Mouse (Mus musculus): Measurements from ENCODE around the gene Blnk. TPM values are rescaled to one million over a fixed set of nuclear protein-coding genes. Genes with fewer than 3 reads are reported as not detected.

Gene Blnk
- polyA plus RNA-seq, 1 experiment = 6.0 TPM

GRCm38 (mm10) chr19:40964936-40965850 lies 29.1 kb downstream of the Blnk start:
- no peaks in the 10 kb centered on the region for H3K36me3 ChIP-seq (ENCODE audit: control insufficient read depth, insufficient read depth, low read length, poor library complexity, severe bottlenecking)
- H3K4me3 ChIP-seq (ENCODE audit: low read depth, low read length) = no peak overlapping the region
- H3K4me1 ChIP-seq (ENCODE audit: control insufficient read depth, insufficient read depth, low read length) = peaks cover 5% of the 10 kb centered on the region
- H3K9me3 ChIP-seq (replicated peaks; ENCODE audit: control insufficient read depth, insufficient read depth, low read length, poor library complexity, severe bottlenecking) = no peaks in the 10 kb centered on the region
- H3K27me3 ChIP-seq (ENCODE audit: control insufficient read depth, insufficient read depth, low read length, poor library complexity, severe bottlenecking) = no peaks in the 10 kb centered on the region
- H3K27ac ChIP-seq (ENCODE audit: insufficient read depth, low read length) = no peak overlapping the region
- TF ChIP-seq EP300 (IDR thresholded peaks at IDR 0.05; ENCODE audit: insufficient read depth, low read depth, low read length) (no peak), CTCF (IDR thresholded peaks at IDR 0.05; ENCODE audit: low read depth, low read length) (no peak), POLR2A (IDR thresholded peaks at IDR 0.05; ENCODE audit: insufficient read depth, low read length) (no peak)
- H3K9ac ChIP-seq (ENCODE audit: low read depth, poor library complexity, severe bottlenecking) = no peak overlapping the region

GRCm38 (mm10) chr19:40964367-40964891 lies 29.9 kb downstream of the Blnk start:
- peaks cover 7% of the 10 kb centered on the region for H3K4me1 ChIP-seq (ENCODE audit: control insufficient read depth, insufficient read depth, low read length)
- no peaks in the 10 kb centered on the region for H3K27me3 ChIP-seq (ENCODE audit: control insufficient read depth, insufficient read depth, low read length, poor library complexity, severe bottlenecking)
- no peaks in the 10 kb centered on the region for H3K36me3 ChIP-seq (ENCODE audit: control insufficient read depth, insufficient read depth, low read length, poor library complexity, severe bottlenecking)
- no peak overlapping the region for H3K9ac ChIP-seq (ENCODE audit: low read depth, poor library complexity, severe bottlenecking)
- TF ChIP-seq EP300 (IDR thresholded peaks at IDR 0.05; ENCODE audit: insufficient read depth, low read depth, low read length) (no peak), CTCF (IDR thresholded peaks at IDR 0.05; ENCODE audit: low read depth, low read length) (no peak), POLR2A (IDR thresholded peaks at IDR 0.05; ENCODE audit: insufficient read depth, low read length) (no peak)
- H3K9me3 ChIP-seq (replicated peaks; ENCODE audit: control insufficient read depth, insufficient read depth, low read length, poor library complexity, severe bottlenecking) = no peaks in the 10 kb centered on the region
- H3K27ac ChIP-seq (ENCODE audit: insufficient read depth, low read length) = no peak overlapping the region
- H3K4me3 ChIP-seq (ENCODE audit: low read depth, low read length) = no peak overlapping the region

DNA sequence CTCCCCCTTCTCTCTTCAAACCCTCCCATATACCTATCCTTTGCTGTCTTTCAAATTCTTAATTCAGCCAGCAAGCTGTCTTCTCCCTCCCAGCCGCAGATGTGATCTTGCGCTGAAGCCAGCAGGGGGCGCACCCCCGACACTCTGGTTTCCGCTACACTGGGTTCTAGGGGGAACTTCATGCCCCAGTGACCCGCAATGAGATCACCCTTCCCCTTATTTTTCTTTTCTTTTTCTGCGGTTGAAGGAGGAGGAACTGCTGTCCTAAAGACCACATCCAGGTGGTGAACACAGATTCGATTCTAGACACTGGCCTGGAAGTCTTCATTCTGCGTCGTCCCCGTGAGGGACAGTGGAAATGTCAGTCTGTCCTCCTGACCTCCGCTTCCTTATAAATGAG lies 31.3 kb downstream of the Blnk start:
- Histone ChIP-seq H3K9me3 (replicated peaks; ENCODE audit: control insufficient read depth, insufficient read depth, low read length, poor library complexity, severe bottlenecking) (no peaks in the 10 kb centered on the region), H3K27me3 (ENCODE audit: control insufficient read depth, insufficient read depth, low read length, poor library complexity, severe bottlenecking) (no peaks in the 10 kb centered on the region), H3K27ac (ENCODE audit: insufficient read depth, low read length) (no peak overlapping the region), H3K36me3 (ENCODE audit: control insufficient read depth, insufficient read depth, low read length, poor library complexity, severe bottlenecking) (no peaks in the 10 kb centered on the region), H3K4me1 (ENCODE audit: control insufficient read depth, insufficient read depth, low read length) (peaks cover 11% of the 10 kb centered on the region), H3K4me3 (ENCODE audit: low read depth, low read length) (no peak overlapping the region), H3K9ac (ENCODE audit: low read depth, poor library complexity, severe bottlenecking) (no peak overlapping the region)
- TF ChIP-seq EP300 (IDR thresholded peaks at IDR 0.05; ENCODE audit: insufficient read depth, low read depth, low read length) (no peak), POLR2A (IDR thresholded peaks at IDR 0.05; ENCODE audit: insufficient read depth, low read length) (no peak), CTCF (IDR thresholded peaks at IDR 0.05; ENCODE audit: low read depth, low read length) (peak; percentile 84)

DNA sequence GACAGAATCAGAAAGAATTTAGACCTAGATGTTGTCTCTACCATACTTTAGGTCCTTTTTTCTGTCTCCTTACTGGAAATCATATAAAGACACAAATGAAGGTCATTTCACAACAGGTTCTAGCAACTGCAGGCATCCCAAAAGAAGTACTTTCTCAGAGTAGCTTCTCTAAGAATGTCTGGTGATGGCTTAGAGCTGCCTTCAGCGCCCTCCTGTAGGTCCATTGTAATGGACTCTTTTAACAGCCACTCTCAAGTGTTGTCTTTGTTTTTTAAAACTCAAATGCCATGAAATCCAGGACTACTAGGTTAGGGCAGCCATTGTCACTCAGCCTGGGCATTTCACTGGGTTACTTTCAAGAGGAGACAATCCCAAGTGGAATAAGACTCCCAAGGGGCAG lies 35.4 kb downstream of the Blnk start:
- peak overlapping the region; percentile 39 for H3K27ac ChIP-seq (ENCODE audit: insufficient read depth, low read length)
- H3K27me3 ChIP-seq (ENCODE audit: control insufficient read depth, insufficient read depth, low read length, poor library complexity, severe bottlenecking) = no peaks in the 10 kb centered on the region
- no peaks in the 10 kb centered on the region; the same call in 1 of the 2 replicates for H3K9me3 ChIP-seq (replicated peaks; ENCODE audit: control insufficient read depth, insufficient read depth, low read length, poor library complexity, severe bottlenecking)
- TF ChIP-seq EP300 (IDR thresholded peaks at IDR 0.05; ENCODE audit: insufficient read depth, low read depth, low read length) (no peak), CTCF (IDR thresholded peaks at IDR 0.05; ENCODE audit: low read depth, low read length) (no peak), POLR2A (IDR thresholded peaks at IDR 0.05; ENCODE audit: insufficient read depth, low read length) (no peak)
- H3K9ac ChIP-seq (ENCODE audit: low read depth, poor library complexity, severe bottlenecking) = no peak overlapping the region
- H3K4me1 ChIP-seq (ENCODE audit: control insufficient read depth, insufficient read depth, low read length) = peaks cover 12% of the 10 kb centered on the region
- no peak overlapping the region for H3K4me3 ChIP-seq (ENCODE audit: low read depth, low read length)
- no peaks in the 10 kb centered on the region for H3K36me3 ChIP-seq (ENCODE audit: control insufficient read depth, insufficient read depth, low read length, poor library complexity, severe bottlenecking)

GRCm38 (mm10) chr19:40946937-40947577 lies 47.3 kb downstream of the Blnk start:
- TF ChIP-seq POLR2A (IDR thresholded peaks at IDR 0.05; ENCODE audit: insufficient read depth, low read length) (no peak), EP300 (IDR thresholded peaks at IDR 0.05; ENCODE audit: insufficient read depth, low read depth, low read length) (peak; percentile 90), CTCF (IDR thresholded peaks at IDR 0.05; ENCODE audit: low read depth, low read length) (no peak)
- Histone ChIP-seq H3K4me3 (ENCODE audit: low read depth, low read length) (no peak overlapping the region), H3K4me1 (ENCODE audit: control insufficient read depth, insufficient read depth, low read length) (peaks cover 5% of the 10 kb centered on the region), H3K27me3 (ENCODE audit: control insufficient read depth, insufficient read depth, low read length, poor library complexity, severe bottlenecking) (no peaks in the 10 kb centered on the region), H3K36me3 (ENCODE audit: control insufficient read depth, insufficient read depth, low read length, poor library complexity, severe bottlenecking) (no peaks in the 10 kb centered on the region), H3K27ac (ENCODE audit: insufficient read depth, low read length) (no peak overlapping the region), H3K9ac (ENCODE audit: low read depth, poor library complexity, severe bottlenecking) (no peak overlapping the region), H3K9me3 (replicated peaks; ENCODE audit: control insufficient read depth, insufficient read depth, low read length, poor library complexity, severe bottlenecking) (no peaks in the 10 kb centered on the region)
